Mouse (Mus musculus): ENCODE measurements around the gene Cobl.

GRCm38 (mm10) chr11:12321445-12321844 lies 143.3 kb downstream of the Cobl start:
- TF ChIP-seq CTCF (IDR thresholded peaks at IDR 0.05; ENCODE audit: low read depth) (no peak), EP300 (IDR thresholded peaks at IDR 0.05; ENCODE audit: low read depth) (no peak)
